Mouse (Mus musculus): ENCODE results near the gene Ebp. TPM values are rescaled to one million over a fixed set of nuclear protein-coding genes. Genes with fewer than 3 reads are reported as not detected.

Ebp gene
- polyA plus RNA-seq, 1 experiment = 88.0 TPM

GRCm38 (mm10) chrX:8222296-8222677 is 29.0 kb upstream of the Ebp start:
- Histone ChIP-seq H3K4me1 (ENCODE audit: control insufficient read depth, insufficient read depth, insufficient read length, low read length) (no peaks in the 10 kb centered on the region), H3K27me3 (ENCODE audit: control insufficient read depth, insufficient read depth, low read length) (no peaks in the 10 kb centered on the region), H3K27ac (ENCODE audit: insufficient read depth, low read depth, low read length) (no peak overlapping the region), H3K4me3 (ENCODE audit: low read depth, low read length) (no peak overlapping the region), H3K36me3 (ENCODE audit: control insufficient read depth, insufficient read depth, low read length) (no peaks in the 10 kb centered on the region)
- WGBS = 68% methylated on average over 3 of the region's 3 CpGs
- no peak for TF ChIP-seq POLR2A (IDR thresholded peaks at IDR 0.05; ENCODE audit: low read depth, low read length)
- TF ChIP-seq CTCF (IDR thresholded peaks at IDR 0.05; ENCODE audit: extremely low read depth, insufficient read length, insufficient replicate concordance, low read depth, low read length) = no peak

GRCm38 (mm10) chrX:8219651-8220050 is 26.3 kb upstream of the Ebp start:
- H3K27me3 ChIP-seq (ENCODE audit: control insufficient read depth, insufficient read depth, low read length) = no peaks in the 10 kb centered on the region
- WGBS = 36% methylated on average over 8 of the region's 8 CpGs
- H3K36me3 ChIP-seq (ENCODE audit: control insufficient read depth, insufficient read depth, low read length) = no peaks in the 10 kb centered on the region
- no peak overlapping the region for H3K4me3 ChIP-seq (ENCODE audit: low read depth, low read length)
- no peaks in the 10 kb centered on the region for H3K4me1 ChIP-seq (ENCODE audit: control insufficient read depth, insufficient read depth, insufficient read length, low read length)
- no peak for TF ChIP-seq POLR2A (IDR thresholded peaks at IDR 0.05; ENCODE audit: low read depth, low read length)
- TF ChIP-seq CTCF (IDR thresholded peaks at IDR 0.05; ENCODE audit: extremely low read depth, insufficient read length, insufficient replicate concordance, low read depth, low read length) = no peak
- H3K27ac ChIP-seq (ENCODE audit: insufficient read depth, low read depth, low read length) = no peak overlapping the region

- Histone ChIP-seq H3K4me3 (ENCODE audit: low read depth, low read length) (no peak overlapping the region), H3K27ac (ENCODE audit: insufficient read depth, low read depth, low read length) (no peak overlapping the region), H3K4me1 (ENCODE audit: control insufficient read depth, insufficient read depth, insufficient read length, low read length) (no peaks in the 10 kb centered on the region), H3K36me3 (ENCODE audit: control insufficient read depth, insufficient read depth, low read length) (no peaks in the 10 kb centered on the region), H3K27me3 (ENCODE audit: control insufficient read depth, insufficient read depth, low read length) (no peaks in the 10 kb centered on the region)
- WGBS = 33% methylated on average over 2 of the region's 2 CpGs
- TF ChIP-seq POLR2A (IDR thresholded peaks at IDR 0.05; ENCODE audit: low read depth, low read length) (no peak), CTCF (IDR thresholded peaks at IDR 0.05; ENCODE audit: extremely low read depth, insufficient read length, insufficient replicate concordance, low read depth, low read length) (no peak)
Observed at GRCm38 (mm10) chrX:8218114-8218513, 24.8 kb upstream of the Ebp start.

GRCm38 (mm10) chrX:8217383-8217782 is 24.1 kb upstream of the Ebp start:
- WGBS = 66% methylated on average over 6 of the region's 6 CpGs
- TF ChIP-seq CTCF (IDR thresholded peaks at IDR 0.05; ENCODE audit: extremely low read depth, insufficient read length, insufficient replicate concordance, low read depth, low read length) = no peak
- TF ChIP-seq POLR2A (IDR thresholded peaks at IDR 0.05; ENCODE audit: low read depth, low read length) = no peak
- Histone ChIP-seq H3K4me1 (ENCODE audit: control insufficient read depth, insufficient read depth, insufficient read length, low read length) (no peaks in the 10 kb centered on the region), H3K36me3 (ENCODE audit: control insufficient read depth, insufficient read depth, low read length) (no peaks in the 10 kb centered on the region), H3K4me3 (ENCODE audit: low read depth, low read length) (no peak overlapping the region), H3K27me3 (ENCODE audit: control insufficient read depth, insufficient read depth, low read length) (no peaks in the 10 kb centered on the region), H3K27ac (ENCODE audit: insufficient read depth, low read depth, low read length) (no peak overlapping the region)

- no peak for TF ChIP-seq CTCF (IDR thresholded peaks at IDR 0.05; ENCODE audit: extremely low read depth, insufficient read length, insufficient replicate concordance, low read depth, low read length)
- no peak for TF ChIP-seq POLR2A (IDR thresholded peaks at IDR 0.05; ENCODE audit: low read depth, low read length)
- Histone ChIP-seq H3K36me3 (ENCODE audit: control insufficient read depth, insufficient read depth, low read length) (no peaks in the 10 kb centered on the region), H3K27me3 (ENCODE audit: control insufficient read depth, insufficient read depth, low read length) (no peaks in the 10 kb centered on the region), H3K27ac (ENCODE audit: insufficient read depth, low read depth, low read length) (no peak overlapping the region), H3K4me1 (ENCODE audit: control insufficient read depth, insufficient read depth, insufficient read length, low read length) (no peaks in the 10 kb centered on the region), H3K4me3 (ENCODE audit: low read depth, low read length) (no peak overlapping the region)
- WGBS = 71% methylated on average over 7 of the region's 7 CpGs
Observed at GRCm38 (mm10) chrX:8211490-8212207, 18.3 kb upstream of the Ebp start.

GRCm38 (mm10) chrX:8209720-8210119 is 16.4 kb upstream of the Ebp start:
- no peak overlapping the region for H3K4me3 ChIP-seq (ENCODE audit: low read depth, low read length)
- no peaks in the 10 kb centered on the region for H3K27me3 ChIP-seq (ENCODE audit: control insufficient read depth, insufficient read depth, low read length)
- H3K4me1 ChIP-seq (ENCODE audit: control insufficient read depth, insufficient read depth, insufficient read length, low read length) = no peaks in the 10 kb centered on the region; the same call in 1 of the 2 replicates
- no peaks in the 10 kb centered on the region for H3K36me3 ChIP-seq (ENCODE audit: control insufficient read depth, insufficient read depth, low read length)
- no peak for TF ChIP-seq POLR2A (IDR thresholded peaks at IDR 0.05; ENCODE audit: low read depth, low read length)
- TF ChIP-seq CTCF (IDR thresholded peaks at IDR 0.05; ENCODE audit: extremely low read depth, insufficient read length, insufficient replicate concordance, low read depth, low read length) = no peak
- 43% methylated on average over 2 of the region's 2 CpGs for WGBS
- no peak overlapping the region for H3K27ac ChIP-seq (ENCODE audit: insufficient read depth, low read depth, low read length)

- TF ChIP-seq CTCF (IDR thresholded peaks at IDR 0.05; ENCODE audit: extremely low read depth, insufficient read length, insufficient replicate concordance, low read depth, low read length) (no peak), POLR2A (IDR thresholded peaks at IDR 0.05; ENCODE audit: low read depth, low read length) (no peak)
- Histone ChIP-seq H3K27ac (ENCODE audit: insufficient read depth, low read depth, low read length) (no peak overlapping the region), H3K36me3 (ENCODE audit: control insufficient read depth, insufficient read depth, low read length) (no peaks in the 10 kb centered on the region), H3K4me1 (ENCODE audit: control insufficient read depth, insufficient read depth, insufficient read length, low read length) (no peaks in the 10 kb centered on the region; the same call in 1 of the 2 replicates), H3K4me3 (ENCODE audit: low read depth, low read length) (no peak overlapping the region), H3K27me3 (ENCODE audit: control insufficient read depth, insufficient read depth, low read length) (no peaks in the 10 kb centered on the region)
- 17% methylated on average over 4 of the region's 4 CpGs for WGBS
Observed at GRCm38 (mm10) chrX:8207224-8207623, 13.9 kb upstream of the Ebp start.

Measured in small intestine, adult 2 months (tissue).